7 mouse cellular contexts compared by ENCODE assay signal in the genomic region with DNA sequence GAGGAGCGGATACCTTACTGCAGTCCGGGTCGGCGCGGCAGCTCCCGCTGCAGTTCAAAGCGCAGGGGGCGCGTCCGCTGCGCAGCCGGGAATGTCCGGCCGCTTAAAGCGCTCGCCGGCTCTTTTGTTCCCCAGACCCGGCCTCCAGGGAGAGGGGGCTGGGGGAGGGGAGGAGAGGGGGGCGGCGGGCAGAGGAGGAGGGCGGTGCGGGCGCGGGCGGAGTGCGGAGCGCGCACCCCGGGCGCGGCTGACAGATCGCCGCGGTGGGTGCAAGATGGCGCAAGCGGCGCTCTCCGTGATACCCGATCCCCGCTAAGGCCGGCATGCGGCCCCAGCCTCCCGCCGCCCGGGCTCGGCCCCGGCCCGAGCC. TPM values are rescaled to one million over a fixed set of nuclear protein-coding genes. Genes with fewer than 3 reads are reported as not detected.
DNase-seq lines count a peak whose midpoint lies in the region; ATAC-seq and TF ChIP-seq lines count a peak whose summit lies in the region.

Gene Igdcc3, plus strand, starts transcription at position 254 of the 370 bp plus-strand sequence.

- TF ChIP-seq CTCF in cortical plate, adult 2 months (IDR thresholded peaks at IDR 0.05; ENCODE audit: extremely low read depth, insufficient read depth, low read length), result no peak

- under 1% methylated on average over 47 of the region's 48 CpGs for WGBS in heart, embryonic 12.5 days
- WGBS in midbrain, embryonic 13.5 days, result under 1% methylated on average over 43 of the region's 48 CpGs

- ATAC-seq in heart, embryonic 12.5 days (ENCODE audit: insufficient number of reproducible peaks, low FRiP score), result peak; percentile 57
- ATAC-seq in midbrain, embryonic 13.5 days, result peak; percentile 85

- peak within 1 kb of the TSS; percentile 60 for H3K4me3 ChIP-seq in cortical plate, adult 2 months (ENCODE audit: insufficient read depth, low read length)
- peak within 1 kb of the TSS; percentile 75 for H3K4me3 ChIP-seq in heart, embryonic 12.5 days
- peak within 1 kb of the TSS; percentile 97 for H3K4me3 ChIP-seq in midbrain, embryonic 13.5 days (replicated peaks)

- H3K27ac ChIP-seq in cortical plate, adult 2 months (ENCODE audit: insufficient read depth, low read length), result no peak within 1 kb of the TSS
- peak within 1 kb of the TSS; percentile 57 for H3K27ac ChIP-seq in heart, embryonic 12.5 days (ENCODE audit: poor library complexity, severe bottlenecking)
- H3K27ac ChIP-seq in midbrain, embryonic 13.5 days, result peak within 1 kb of the TSS; percentile 95

- peaks cover 32% of the 10 kb centered on the region for H3K27me3 ChIP-seq in heart, embryonic 12.5 days (replicated peaks)
- H3K27me3 ChIP-seq in midbrain, embryonic 13.5 days, result peaks cover 11% of the 10 kb centered on the region

- H3K4me1 ChIP-seq in cortical plate, adult 2 months (ENCODE audit: control insufficient read depth, insufficient read depth, low read length), result no peaks in the 10 kb centered on the region
- peaks cover 16% of the 10 kb centered on the region for H3K4me1 ChIP-seq in heart, embryonic 12.5 days (replicated peaks)
- H3K4me1 ChIP-seq in midbrain, embryonic 13.5 days (replicated peaks), result peaks cover 65% of the 10 kb centered on the region

- no peaks in the 10 kb centered on the region for H3K9me3 ChIP-seq in heart, embryonic 12.5 days (replicated peaks)
- no peaks in the 10 kb centered on the region for H3K9me3 ChIP-seq in midbrain, embryonic 13.5 days

- DNase-seq in ovary, postnatal 36 days (ENCODE audit: low spot score), result peak; percentile 58
- no peak for DNase-seq in ovary, postnatal 14 days (ENCODE audit: low spot score)
- peak; percentile 71 to 82 for DNase-seq in kidney, postnatal 4 days
- DNase-seq in natural killer cell, adult 2 months (ENCODE audit: low spot score in 2 of 2), result no peak

- peak within 1 kb of the TSS; percentile 72 for H3K9ac ChIP-seq in heart, embryonic 12.5 days
- peak within 1 kb of the TSS; percentile 98 for H3K9ac ChIP-seq in midbrain, embryonic 13.5 days (replicated peaks)

- TF ChIP-seq POLR2A in cortical plate, adult 2 months (IDR thresholded peaks at IDR 0.05; ENCODE audit: extremely low read depth, insufficient read depth, low read length), result 0 out of 2 replicates have a peak, but pooled peaks have one; percentile 21

- H3K4me2 ChIP-seq in heart, embryonic 12.5 days, result peak within 1 kb of the TSS; percentile 95
- H3K4me2 ChIP-seq in midbrain, embryonic 13.5 days (replicated peaks), result peak within 1 kb of the TSS; percentile 73

- H3K36me3 ChIP-seq in heart, embryonic 12.5 days, result no peaks in the 10 kb centered on the region
- peaks cover 20% of the 10 kb centered on the region for H3K36me3 ChIP-seq in midbrain, embryonic 13.5 days

RNA-seq across cellular contexts. Expression of gene Igdcc3, which starts in this region (rescaled TPM):
- 1.3 and 2.0 TPM in 2 replicates for polyA plus RNA-seq in cortical plate, adult 2 months (2012; rRNA removed)
- 4.8 and 5.5 TPM in 2 replicates for polyA plus RNA-seq in heart, embryonic 12.5 days (2016; fragmentation: Nextera tagmentation; extraction: Ambion mirVana)
- 23.5 and 25.2 TPM in 2 replicates for polyA plus RNA-seq in midbrain, embryonic 13.5 days (2015; fragmentation: Nextera tagmentation; extraction: Ambion mirVana)

Comparison
In these comparisons a context has a peak if more than half of its experiments do, and no peak if none do; other contexts are left out.
1. DNase-seq: peak in ovary, postnatal 36 days (single experiment) and kidney, postnatal 4 days (2 of 2); none in ovary, postnatal 14 days (single experiment) and natural killer cell, adult 2 months (0 of 2).
2. Peak in every context shown above with its lines, with median percentiles within 50 percentile points of each other: H3K4me3 ChIP-seq.